Mouse (Mus musculus): ENCODE data around the gene Nop9. TPM values are rescaled to one million over a fixed set of nuclear protein-coding genes. Genes with fewer than 3 reads are reported as not detected.

Gene Nop9
- 10 to 100 TPM; 17.1 to 18.9 TPM for total RNA-seq (2021)
- long read RNA-seq, experiment 1, transcript Nop9-201 (10 exons, 3,694 nt), result major isoform, 65 of 76 reads
- long read RNA-seq, experiment 1, partial matches to known transcripts, result 3 of 76 reads
- long read RNA-seq, experiment 1, other reads (novel, unspliced or antisense), result 8 of 76 reads
- long read RNA-seq, experiment 2, transcript Nop9-201 (10 exons, 3,694 nt), result major isoform, 33 of 38 reads
- long read RNA-seq, experiment 2, partial matches to known transcripts, result 1 of 38 reads
- long read RNA-seq, experiment 2, other reads (novel, unspliced or antisense), result 4 of 38 reads

- DNase-seq, result peak; percentile 96
These were observed at the start of gene Nop9, which contains the start of gene Dhrs1 for GRCm38 (mm10) chr14:55745180-55745860. TSS of gene Nop9 (plus strand) at chr14:55745693. TSS of gene Dhrs1 (minus strand) at chr14:55745690.

- DNase-seq, result no peak
These were observed 48.3 kb upstream of the Nop9 start for GRCm38 (mm10) chr14:55697226-55697625.

DNA sequence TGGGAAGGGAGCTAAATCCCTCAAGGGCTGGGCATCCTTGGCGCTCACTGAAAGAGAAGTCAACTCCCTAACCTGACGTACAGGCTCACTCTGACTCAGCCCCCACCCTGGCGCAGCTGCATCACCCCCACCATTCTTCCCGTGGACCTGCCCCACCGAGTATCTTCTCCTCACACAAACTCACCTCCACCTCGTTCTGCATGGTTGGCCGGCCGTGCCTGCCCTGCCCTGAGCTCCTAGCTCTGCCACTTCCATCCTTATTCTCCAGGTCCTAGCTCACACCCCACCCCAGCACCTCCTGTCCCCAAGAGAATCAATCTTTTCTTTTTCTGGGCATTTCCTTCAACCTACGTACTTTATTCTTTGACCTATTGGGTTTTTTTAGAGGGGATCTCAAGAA lies 44.4 kb upstream of the Nop9 start:
- no peak for DNase-seq

DNA sequence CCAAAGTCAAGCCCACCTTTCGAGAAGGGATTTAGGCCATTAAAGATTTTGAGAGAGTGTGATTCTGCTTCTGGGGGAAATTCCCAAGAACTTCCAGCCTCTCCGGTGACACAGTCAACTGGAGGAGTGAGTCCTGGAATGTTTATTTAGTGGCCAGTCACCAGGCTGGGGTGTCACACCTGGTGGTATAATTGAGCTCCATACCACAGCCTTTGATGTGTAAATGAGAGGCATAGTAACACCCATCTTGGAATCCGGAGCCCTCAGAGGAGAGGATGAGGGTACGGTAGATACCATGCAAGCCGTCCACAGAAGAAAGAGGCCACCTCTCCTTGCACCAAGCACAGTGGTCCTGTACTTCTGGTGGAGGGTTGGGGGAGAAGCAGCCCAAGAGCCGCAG lies 42.7 kb upstream of the Nop9 start:
- DNase-seq, result no peak

GRCm38 (mm10) chr14:55706051-55706600 lies 39.4 kb upstream of the Nop9 start:
- DNase-seq, result no peak

DNA sequence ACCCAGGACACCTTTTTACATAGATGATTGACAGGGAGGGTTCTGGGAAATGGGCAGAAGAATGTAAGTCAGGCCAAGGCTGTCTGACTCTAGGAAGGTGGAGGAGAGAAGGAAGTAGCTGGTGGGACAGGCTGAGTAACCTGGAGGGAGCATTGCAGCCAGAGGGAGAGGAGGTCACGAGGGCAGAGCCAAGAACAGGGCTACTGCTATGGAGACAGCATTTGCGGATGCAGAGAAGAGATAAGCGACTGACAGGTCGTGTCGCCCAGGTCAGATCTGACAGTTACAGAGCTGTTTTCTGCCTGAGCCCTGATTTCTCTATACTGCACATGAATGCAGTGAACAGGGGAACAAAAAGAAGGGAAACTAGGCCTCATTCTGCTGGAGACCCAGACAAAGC lies 38.1 kb upstream of the Nop9 start:
- no peak for DNase-seq

DNA sequence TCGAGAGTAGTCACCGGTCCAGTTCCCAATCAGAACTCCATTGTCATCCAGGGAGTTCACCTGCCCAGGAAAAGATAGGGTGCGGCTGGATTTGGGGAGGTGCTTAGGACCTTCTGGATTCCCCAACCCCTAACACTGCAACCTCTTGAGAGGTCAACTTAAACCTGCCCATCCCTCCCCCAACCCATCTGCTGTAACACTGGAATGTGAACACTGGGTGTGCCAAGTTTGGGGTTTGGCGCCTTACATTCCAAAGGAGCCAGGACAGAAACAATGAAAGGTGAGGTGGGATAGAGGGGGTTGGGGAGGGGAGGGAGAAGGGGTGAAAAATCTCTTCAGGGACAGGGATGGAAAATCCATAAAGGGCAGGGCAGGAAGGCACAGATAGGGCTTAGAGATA lies 36.0 kb upstream of the Nop9 start:
- DNase-seq, result no peak

GRCm38 (mm10) chr14:55711786-55712185 lies 33.7 kb upstream of the Nop9 start:
- DNase-seq, result no peak

- peak; percentile 24 for DNase-seq
These were observed 32.3 kb upstream of the Nop9 start for GRCm38 (mm10) chr14:55713007-55713728.

GRCm38 (mm10) chr14:55713729-55714122 lies 31.8 kb upstream of the Nop9 start, which contains the start of gene Tgm1:
TSS of gene Tgm1 (minus strand) at chr14:55713926.
- DNase-seq, result no peak

DNA sequence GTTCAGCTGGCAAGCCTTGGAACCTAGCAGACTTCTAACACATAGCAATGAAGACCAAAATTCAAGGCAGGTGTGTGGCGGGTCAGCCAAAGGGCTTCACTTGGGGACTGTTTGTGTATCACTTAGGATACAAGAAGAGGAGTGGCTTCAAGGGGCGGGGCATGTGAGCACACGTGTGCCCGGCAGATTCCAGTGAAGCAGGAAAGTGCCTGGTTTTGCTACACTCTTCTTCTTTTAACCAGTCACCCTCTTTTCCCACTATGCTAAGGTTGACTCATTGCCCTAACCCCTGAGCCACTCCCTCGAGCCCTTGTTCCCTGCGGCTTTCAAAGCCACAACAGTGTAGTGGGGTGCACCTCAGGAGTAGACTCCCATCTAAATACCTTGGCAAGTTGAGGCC lies 30.6 kb upstream of the Nop9 start:
- no peak for DNase-seq

DNA sequence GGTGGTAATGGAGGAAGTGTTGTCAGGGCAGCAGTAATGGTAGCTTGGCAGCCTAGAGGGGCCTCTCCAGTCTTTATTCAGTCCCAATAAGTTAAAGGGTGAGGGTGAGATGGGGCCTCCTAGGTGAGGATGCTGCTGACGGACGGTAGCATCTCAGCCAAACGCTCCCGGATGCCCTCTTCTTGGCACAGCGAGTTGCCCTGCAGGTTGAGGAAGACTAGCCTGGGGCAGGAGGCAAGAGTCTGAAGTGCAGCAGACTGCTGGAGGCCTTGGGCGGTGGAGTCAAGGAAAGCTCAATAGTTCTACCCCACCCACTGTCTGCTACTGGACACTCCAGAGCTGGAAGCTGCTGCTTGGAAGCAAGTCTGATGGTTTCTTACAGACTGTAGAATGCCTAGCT lies 29.2 kb upstream of the Nop9 start:
- no peak for DNase-seq

- DNase-seq, result no peak
These were observed 28.6 kb upstream of the Nop9 start for GRCm38 (mm10) chr14:55716884-55717283.

- no peak for DNase-seq
These were observed 25.8 kb upstream of the Nop9 start for GRCm38 (mm10) chr14:55719737-55720136.

- DNase-seq, result no peak
These were observed 24.8 kb upstream of the Nop9 start for GRCm38 (mm10) chr14:55720666-55721065.

DNA sequence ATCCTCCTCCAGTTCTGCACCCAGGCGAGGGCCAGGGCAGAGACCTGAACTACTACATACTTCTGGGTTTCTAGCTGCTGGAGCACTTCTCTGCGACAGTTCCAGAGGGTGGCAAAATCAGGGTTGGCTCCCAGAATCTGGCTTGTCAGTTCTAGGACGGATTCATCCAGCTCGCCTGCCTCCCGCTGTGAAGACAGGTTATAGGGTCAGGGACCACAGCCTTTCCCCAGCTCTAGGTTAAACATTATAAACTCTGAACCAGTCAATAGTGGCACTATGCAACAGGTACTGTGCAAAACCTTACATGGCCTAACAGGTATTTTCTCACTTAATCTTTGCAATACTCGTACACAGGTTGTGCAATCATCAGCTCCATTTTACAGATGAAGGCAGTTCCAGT lies 24.4 kb upstream of the Nop9 start:
- no peak for DNase-seq

- peak; percentile 95 for DNase-seq
These were observed 23.6 kb upstream of the Nop9 start, which contains the start of gene Rabggta for GRCm38 (mm10) chr14:55721700-55722437. TSS of gene Rabggta (minus strand) at chr14:55722263.

DNA sequence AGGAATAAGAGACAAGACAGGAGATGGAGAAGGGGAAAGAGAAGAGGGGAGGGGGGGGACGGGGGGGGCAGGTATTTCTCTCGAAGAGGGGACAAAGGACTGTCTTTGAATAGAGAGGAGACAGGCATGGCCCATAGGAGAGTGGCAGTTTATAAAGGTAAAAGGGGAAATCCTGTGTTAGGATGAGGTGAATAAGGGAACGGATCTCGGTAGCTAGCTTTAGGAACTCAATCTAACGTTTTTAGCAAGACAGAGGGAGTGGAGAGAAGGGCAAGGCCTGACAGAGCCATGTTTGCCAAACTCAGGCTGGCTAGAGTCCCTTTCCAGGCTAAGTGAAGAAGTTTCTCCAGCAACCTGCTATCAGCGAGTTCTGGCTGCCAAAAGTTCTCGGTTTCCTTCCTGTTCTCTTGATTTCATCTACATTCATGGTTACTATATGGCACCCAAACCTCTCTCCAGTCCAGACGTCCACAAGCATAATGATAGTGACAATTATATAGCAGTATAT lies 23.0 kb upstream of the Nop9 start:
- no peak for DNase-seq

DNA sequence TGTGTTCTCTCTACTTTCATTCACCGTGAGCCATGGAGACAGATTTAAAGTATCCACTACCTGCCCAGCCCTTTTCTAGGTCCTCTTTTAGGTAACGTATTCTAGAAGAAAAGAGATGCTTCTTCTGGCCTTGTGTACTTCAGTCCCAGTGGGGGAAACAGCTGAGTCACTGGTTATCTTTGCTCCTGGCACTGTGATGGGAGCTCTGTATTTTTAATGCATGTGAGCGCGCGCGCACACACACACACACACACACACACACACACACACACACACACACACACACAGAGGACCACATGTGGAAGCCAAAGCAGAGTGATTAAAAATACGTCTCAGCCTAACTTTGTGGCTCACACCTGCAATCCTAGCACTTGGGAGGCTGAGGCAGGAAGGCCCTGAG lies 22.1 kb upstream of the Nop9 start:
- DNase-seq, result no peak

- peak; percentile 67 for DNase-seq
These were observed 21.1 kb upstream of the Nop9 start for GRCm38 (mm10) chr14:55724411-55724871.

DNA sequence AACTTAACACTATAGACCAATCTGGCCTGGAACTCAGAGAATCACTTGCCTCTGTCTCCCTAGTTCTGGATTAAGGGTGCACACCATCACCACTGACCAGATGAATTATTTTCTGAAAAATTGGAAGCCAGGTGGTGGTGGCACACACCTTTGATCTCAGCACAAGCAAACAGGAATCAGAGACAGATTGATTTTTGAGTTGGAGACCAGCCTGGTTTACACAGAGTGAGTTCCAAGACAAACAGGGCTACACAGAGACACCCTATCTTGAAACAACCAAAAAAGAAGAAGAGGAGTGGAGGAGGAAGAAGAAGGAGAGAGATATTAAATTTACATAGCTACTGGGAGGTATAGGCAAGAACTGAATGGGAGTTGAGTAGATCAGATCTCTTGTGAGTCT lies 19.2 kb upstream of the Nop9 start:
- DNase-seq, result no peak
